10 mouse cellular contexts compared by ENCODE assay signal in genomic region chr2:71958393-71958792, GRCm38 (mm10). TPM values are rescaled to one million over a fixed set of nuclear protein-coding genes. Genes with fewer than 3 reads are reported as not detected.
DNase-seq lines count a peak whose midpoint lies in the region; ATAC-seq lines count a peak whose summit lies in the region.
"Had no signal": no experiment of that assay in that cellular context is flagged by ENCODE, and none has a peak within 500 bp of the region (broad histone marks: within the 10 kb centered on the region; RNA-seq: fewer than 3 reads in every experiment).

No protein-coding gene starts in this region.

- WGBS in embryonic facial prominence, embryonic 14.5 days = 60% methylated on average over 3 of the region's 3 CpGs
- 89% methylated on average over 3 of the region's 3 CpGs for WGBS in embryonic facial prominence, embryonic 10.5 days
- 71% methylated on average over 3 of the region's 3 CpGs for WGBS in hindbrain, embryonic 16.5 days

- ATAC-seq in embryonic facial prominence, embryonic 14.5 days (ENCODE audit: low read depth) = peak; percentile 60; the same call in 1 of the 2 replicates
- ATAC-seq in hindbrain, embryonic 16.5 days = no peak

- intact Hi-C loops in heart, postnatal 14 days (cut with DNase I) = loop anchor here (5.0 to 10.0 kb wide), 2 partner anchors 106 to 364 kb away; no protein-coding TSS in a partner anchor

- H3K4me1 ChIP-seq in embryonic facial prominence, embryonic 14.5 days (ENCODE audit: control insufficient read depth, insufficient read depth, low read length) = no peaks in the 10 kb centered on the region
- no peaks in the 10 kb centered on the region for H3K4me1 ChIP-seq in embryonic facial prominence, embryonic 10.5 days
- no peaks in the 10 kb centered on the region for H3K4me1 ChIP-seq in hindbrain, embryonic 16.5 days (ENCODE audit: control insufficient read depth, insufficient read depth, low read depth, low read length)

- peak; percentile 68 for DNase-seq in embryonic facial prominence, embryonic 14.5 days (ENCODE audit: low spot score)
- DNase-seq in embryonic facial prominence, embryonic 10.5 days (ENCODE audit: low spot score) = no peak
- DNase-seq in urinary bladder, postnatal 14 days (ENCODE audit: low spot score) = peak; percentile 77
- DNase-seq in urinary bladder, postnatal 10 days (ENCODE audit: low spot score) = no peak
- DNase-seq in heart, postnatal 14 days = peak; percentile 49 to 66
- DNase-seq in urinary bladder, postnatal 4 days (ENCODE audit: low spot score in 2 of 2) = peak; percentile 49 to 72
- DNase-seq in thymus, postnatal 36 days = no peak
- DNase-seq: thymus, postnatal 25 days had no signal

- no peaks in the 10 kb centered on the region for H3K27me3 ChIP-seq in embryonic facial prominence, embryonic 14.5 days (replicated peaks; ENCODE audit: control insufficient read depth, insufficient read depth, low read length)
- H3K27me3 ChIP-seq in embryonic facial prominence, embryonic 10.5 days (replicated peaks; ENCODE audit: low read depth, poor library complexity, severe bottlenecking) = no peaks in the 10 kb centered on the region
- no peaks in the 10 kb centered on the region for H3K27me3 ChIP-seq in hindbrain, embryonic 16.5 days (replicated peaks; ENCODE audit: control insufficient read depth, insufficient read depth, low read length)

- no peaks in the 10 kb centered on the region for H3K36me3 ChIP-seq in embryonic facial prominence, embryonic 14.5 days (ENCODE audit: control insufficient read depth, insufficient read depth, low read length)
- H3K36me3 ChIP-seq in embryonic facial prominence, embryonic 10.5 days (replicated peaks) = no peaks in the 10 kb centered on the region
- no peaks in the 10 kb centered on the region for H3K36me3 ChIP-seq in hindbrain, embryonic 16.5 days (ENCODE audit: control insufficient read depth, insufficient read depth, low read length)

- no peak overlapping the region for H3K27ac ChIP-seq in embryonic facial prominence, embryonic 14.5 days (replicated peaks; ENCODE audit: low read depth, low read length)
- H3K27ac ChIP-seq in embryonic facial prominence, embryonic 10.5 days (replicated peaks) = no peak overlapping the region
- no peak overlapping the region for H3K27ac ChIP-seq in hindbrain, embryonic 16.5 days (ENCODE audit: low read depth, low read length)
- H3K27ac ChIP-seq: macrophage had no signal

- H3K9ac ChIP-seq in embryonic facial prominence, embryonic 14.5 days (ENCODE audit: low read depth, low read length) = no peak overlapping the region
- no peak overlapping the region for H3K9ac ChIP-seq in hindbrain, embryonic 16.5 days (ENCODE audit: low read depth, low read length)

- no peaks in the 10 kb centered on the region for H3K9me3 ChIP-seq in embryonic facial prominence, embryonic 14.5 days (ENCODE audit: control insufficient read depth, low read length)
- H3K9me3 ChIP-seq in embryonic facial prominence, embryonic 10.5 days = no peaks in the 10 kb centered on the region
- H3K9me3 ChIP-seq in hindbrain, embryonic 16.5 days (ENCODE audit: control insufficient read depth, low read length) = no peaks in the 10 kb centered on the region

- no peak overlapping the region for H3K4me3 ChIP-seq in embryonic facial prominence, embryonic 14.5 days (ENCODE audit: low read depth, low read length)
- no peak overlapping the region for H3K4me3 ChIP-seq in embryonic facial prominence, embryonic 10.5 days
- no peak overlapping the region for H3K4me3 ChIP-seq in hindbrain, embryonic 16.5 days (ENCODE audit: low read length)

- H3K4me2 ChIP-seq in embryonic facial prominence, embryonic 14.5 days (ENCODE audit: low read depth, low read length) = no peak overlapping the region
- H3K4me2 ChIP-seq in hindbrain, embryonic 16.5 days (ENCODE audit: low read length) = no peak overlapping the region

RNA-seq across cellular contexts. Expression of gene Rapgef4, which starts 22.6 kb away (rescaled TPM):
- polyA plus RNA-seq in embryonic facial prominence, embryonic 14.5 days (2014; fragmentation: Nextera tagmentation; extraction: Ambion mirVana) = 2.6 and 2.9 TPM in 2 replicates
- 2.9 and 3.5 TPM in 2 replicates for polyA plus RNA-seq in embryonic facial prominence, embryonic 10.5 days (2016; fragmentation: Nextera tagmentation; extraction: Ambion mirVana)
- 10 to 100 TPM; 18.9 to 19.3 TPM for total RNA-seq in heart, postnatal 14 days (2021)
- polyA plus RNA-seq in hindbrain, embryonic 16.5 days (2015; fragmentation: Nextera tagmentation; extraction: Ambion mirVana) = 38.6 and 41.3 TPM in 2 replicates
- polyA plus RNA-seq: macrophage had no signal

Comparison
In these comparisons a context has a peak if more than half of its experiments do, and no peak if none do; other contexts are left out.
1. DNase-seq: peak in embryonic facial prominence, embryonic 14.5 days (single experiment), urinary bladder, postnatal 14 days (single experiment), heart, postnatal 14 days (2 of 2) and urinary bladder, postnatal 4 days (2 of 2); none in embryonic facial prominence, embryonic 10.5 days (single experiment), urinary bladder, postnatal 10 days (single experiment) and thymus, postnatal 36 days (0 of 2).